Mouse (Mus musculus): ENCODE data around the gene Prss56.

DNA sequence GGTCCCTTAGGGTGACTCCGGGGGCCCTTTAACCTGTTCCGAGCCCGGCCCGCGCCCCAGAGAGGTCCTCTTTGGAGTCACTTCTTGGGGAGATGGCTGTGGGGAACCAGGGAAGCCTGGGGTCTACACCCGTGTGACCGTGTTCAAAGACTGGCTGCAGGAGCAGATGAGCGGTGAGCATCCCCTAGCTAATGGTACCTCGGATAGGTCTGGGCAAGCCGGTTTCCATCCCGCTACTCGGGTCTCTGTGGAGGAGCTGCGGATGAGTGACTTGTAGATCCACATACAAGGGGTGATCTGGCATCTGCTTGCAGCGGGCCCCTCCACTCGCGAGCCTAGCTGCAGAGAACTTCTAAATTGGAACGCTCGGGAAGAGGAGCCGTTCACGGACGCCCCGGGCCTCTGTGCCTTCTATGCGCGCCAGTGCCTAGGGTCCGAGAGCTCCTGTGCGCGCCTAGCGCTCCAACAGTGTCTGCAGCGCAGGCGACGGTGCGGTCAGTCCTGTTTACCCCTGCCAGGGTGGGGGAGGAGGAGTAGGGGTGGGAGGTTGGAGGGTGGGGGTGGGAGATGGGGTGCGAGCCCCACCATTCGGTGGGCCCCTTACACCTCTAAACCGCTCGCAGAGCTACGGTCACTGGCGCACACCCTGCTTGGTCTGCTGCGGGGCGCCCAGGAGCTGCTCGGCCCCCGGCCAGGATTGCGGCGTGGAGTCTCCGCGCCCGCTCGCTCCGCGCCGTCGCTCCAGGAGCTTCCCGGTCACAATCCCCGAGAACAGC is 3.3 kb downstream of the Prss56 start:
- TF ChIP-seq GATA1 (IDR thresholded peaks at IDR 0.05; ENCODE audit: borderline replicate concordance, low read length) (no peak), FLI1 (IDR thresholded peaks at IDR 0.05; ENCODE audit: low read length) (no peak)

Data from megakaryocyte, embryonic 14.5 days (primary cell).